Mouse (Mus musculus) fibroblast of lung, adult 2 months (primary cell): ENCODE data around the gene Gm4175.
"Not testable (repeated sequence)": the region's sequence is repeated elsewhere in the genome, so short reads cannot be mapped to it uniquely, and the experiment has no call there.

ENCODE experiments used
- DNase-seq: peaks from one replicate; pipeline ENCODE4 v3.0.0-alpha.2; 2011; ENCODE audit warnings: low read depth

Gene Gm4175

GRCm38 (mm10) chr7:21761375-21761774 lies at the start of gene Gm4175:
TSS of gene Gm4175 (minus strand) at chr7:21761475.
- not testable (repeated sequence) for DNase-seq

- not testable (repeated sequence) for DNase-seq
Observed at GRCm38 (mm10) chr7:21796628-21797027, 35.4 kb upstream of the Gm4175 start, which contains the start of gene Gm4177. TSS of gene Gm4177 (minus strand) at chr7:21796728.
